Mouse (Mus musculus) brain, embryonic 14.5 days (tissue): Measurements from ENCODE around the gene Arl13a.

Experiments
- CTCF ChIP-seq: fragments of 200-500 bp; IDR thresholded peaks from 2 replicates; pipeline ENCODE4 v1.5.1; 2012; ENCODE audit warnings: inconsistent platforms, mild to moderate bottlenecking, moderate library complexity, borderline replicate concordance; ENCODE audit not compliant: insufficient read depth, insufficient read length; ENCODE audit errors: extremely low read depth
- POLR2A ChIP-seq: fragments of 200-500 bp; IDR thresholded peaks from 2 replicates; pipeline ENCODE4 v1.6.1; 2012; ENCODE audit warnings: mild to moderate bottlenecking, inconsistent platforms, borderline replicate concordance; ENCODE audit not compliant: poor library complexity, insufficient read depth, insufficient read length, severe bottlenecking; ENCODE audit errors: extremely low read depth

- TF ChIP-seq CTCF (no peak), POLR2A (no peak)
Observed at GRCm38 (mm10) chrX:134211151-134211642, 23.9 kb downstream of the Arl13a start.
